Mouse (Mus musculus) limb, embryonic 10.5 days (tissue): Measurements from ENCODE around the gene Btf3. TPM values are rescaled to one million over a fixed set of nuclear protein-coding genes. Genes with fewer than 3 reads are reported as not detected.

Experiments
- DNase-seq: peaks from one replicate; pipeline ENCODE4 v3.0.0-alpha.2; 2017; ENCODE audit warnings: low spot score
- H3K27ac ChIP-seq: fragments of 300-500 bp; sonication (generic); 2 replicates; pipeline ENCODE4 v1.5.1; 2016; ENCODE audit warnings: mild to moderate bottlenecking
- H3K27me3 ChIP-seq: fragments of 300-500 bp; sonication (generic); 2 replicates; pipeline ENCODE4 v1.6.1; 2016; ENCODE audit warnings: low read depth, mild to moderate bottlenecking; ENCODE audit not compliant: poor library complexity, severe bottlenecking
- H3K36me3 ChIP-seq: fragments of 300-500 bp; sonication (generic); 2 replicates; pipeline ENCODE4 v1.6.1; 2016; ENCODE audit warnings: mild to moderate bottlenecking, moderate library complexity
- H3K4me1 ChIP-seq: fragments of 300-500 bp; sonication (generic); 2 replicates; pipeline ENCODE4 v1.6.1; 2016
- H3K4me3 ChIP-seq: fragments of 300-500 bp; sonication (generic); 2 replicates; pipeline ENCODE4 v1.5.1; 2016; ENCODE audit warnings: mild to moderate bottlenecking, moderate library complexity
- H3K9me3 ChIP-seq: fragments of 300-500 bp; sonication (generic); replicated peaks from 2 replicates; pipeline ENCODE4 v1.6.1; 2016; ENCODE audit warnings: mild to moderate bottlenecking
- WGBS: fragments of 180-500 bp; shearing (Covaris S2); methylation state at CpG from one replicate; pipeline ENCODE4 v1.1.7; 2016; 5-methylcytosine and 5-hydroxymethylcytosine counted together
- polyA plus RNA-seq: library from polyadenylated mRNA; unstranded; fragments of >200 nt; fragmentation: Nextera tagmentation; extraction: Ambion mirVana; gene quantifications from 2 replicates; pipeline ENCODE4 v1.2.1, GENCODE M21; 2016

Gene Btf3
- polyA plus RNA-seq = 695 and 810 TPM in 2 replicates

GRCm38 (mm10) chr13:98316480-98317245 lies at the start of gene Btf3:
Btf3 (minus strand) TSS chr13:98317006.
- Histone ChIP-seq H3K27me3 (no peaks in the 10 kb centered on the region), H3K27ac (peak within 1 kb of the TSS; percentile 98), H3K4me3 (peak within 1 kb of the TSS; percentile 100), H3K4me1 (peaks cover 18% of the 10 kb centered on the region), H3K36me3 (peaks cover 36% of the 10 kb centered on the region), H3K9me3 (no peaks in the 10 kb centered on the region)
- DNase-seq = peak; percentile 98
- under 1% methylated on average over 90 of the region's 90 CpGs for WGBS

GRCm38 (mm10) chr13:98365766-98366421 lies 49.1 kb upstream of the Btf3 start:
- H3K27me3 ChIP-seq = peaks cover 100% of the 10 kb centered on the region
- H3K36me3 ChIP-seq = no peaks in the 10 kb centered on the region
- no peaks in the 10 kb centered on the region for H3K9me3 ChIP-seq
- peak overlapping the region; percentile 20 for H3K27ac ChIP-seq
- peak; percentile 76 for DNase-seq
- peak overlapping the region; percentile 43 for H3K4me3 ChIP-seq
- H3K4me1 ChIP-seq = peaks cover 17% of the 10 kb centered on the region
- WGBS = under 1% methylated on average over 52 of the region's 52 CpGs

- Histone ChIP-seq H3K9me3 (no peaks in the 10 kb centered on the region), H3K4me1 (peaks cover 17% of the 10 kb centered on the region), H3K4me3 (no peak overlapping the region), H3K36me3 (no peaks in the 10 kb centered on the region), H3K27ac (no peak overlapping the region), H3K27me3 (peaks cover 100% of the 10 kb centered on the region)
- no peak for DNase-seq
- 2% methylated on average over 8 of the region's 8 CpGs for WGBS
Observed at GRCm38 (mm10) chr13:98365081-98365480, 48.3 kb upstream of the Btf3 start.

GRCm38 (mm10) chr13:98363046-98363445 lies 46.2 kb upstream of the Btf3 start:
- Histone ChIP-seq H3K27me3 (peaks cover 100% of the 10 kb centered on the region), H3K9me3 (no peaks in the 10 kb centered on the region), H3K27ac (no peak overlapping the region), H3K4me1 (peaks cover 20% of the 10 kb centered on the region), H3K4me3 (no peak overlapping the region), H3K36me3 (no peaks in the 10 kb centered on the region)
- DNase-seq = no peak
- WGBS = 3% methylated on average over 4 of the region's 4 CpGs

GRCm38 (mm10) chr13:98361161-98361560 lies 44.4 kb upstream of the Btf3 start:
- 8% methylated on average over 5 of the region's 5 CpGs for whole genome bisulfite sequencing
- H3K36me3 ChIP-seq = no peaks in the 10 kb centered on the region
- DNase-seq = no peak
- peaks cover 99% of the 10 kb centered on the region for H3K27me3 ChIP-seq
- H3K4me1 ChIP-seq = peaks cover 12% of the 10 kb centered on the region
- no peak overlapping the region for H3K4me3 ChIP-seq
- H3K9me3 ChIP-seq = no peaks in the 10 kb centered on the region
- no peak overlapping the region for H3K27ac ChIP-seq

GRCm38 (mm10) chr13:98360391-98360790 lies 43.6 kb upstream of the Btf3 start:
- Histone ChIP-seq H3K27ac (no peak overlapping the region), H3K4me1 (peaks cover 10% of the 10 kb centered on the region), H3K36me3 (no peaks in the 10 kb centered on the region), H3K9me3 (no peaks in the 10 kb centered on the region), H3K4me3 (no peak overlapping the region), H3K27me3 (peaks cover 99% of the 10 kb centered on the region)
- no peak for DNase-seq
- WGBS = under 1% methylated on average over 6 of the region's 6 CpGs

- 3% methylated on average over 6 of the region's 8 CpGs for WGBS
- peaks cover 99% of the 10 kb centered on the region for H3K27me3 ChIP-seq
- H3K9me3 ChIP-seq = no peaks in the 10 kb centered on the region
- DNase-seq = no peak
- no peak overlapping the region for H3K4me3 ChIP-seq
- peaks cover 20% of the 10 kb centered on the region for H3K4me1 ChIP-seq
- no peaks in the 10 kb centered on the region for H3K36me3 ChIP-seq
- H3K27ac ChIP-seq = no peak overlapping the region
Observed at GRCm38 (mm10) chr13:98359337-98359736, 42.5 kb upstream of the Btf3 start.

- no peak overlapping the region for H3K27ac ChIP-seq
Observed at GRCm38 (mm10) chr13:98358424-98359181, 41.8 kb upstream of the Btf3 start.

GRCm38 (mm10) chr13:98357433-98358423 lies 40.9 kb upstream of the Btf3 start:
- Histone ChIP-seq H3K9me3 (no peaks in the 10 kb centered on the region), H3K4me1 (peaks cover 30% of the 10 kb centered on the region), H3K4me3 (no peak overlapping the region), H3K36me3 (no peaks in the 10 kb centered on the region), H3K27ac (no peak overlapping the region), H3K27me3 (peaks cover 99% of the 10 kb centered on the region)
- no peak for DNase-seq
- WGBS = under 1% methylated on average over 18 of the region's 18 CpGs

More at GRCm38 (mm10) chr13:98358424-98359181, 41.8 kb upstream of the Btf3 start:
- H3K4me3 ChIP-seq = no peak overlapping the region
- peaks cover 28% of the 10 kb centered on the region for H3K4me1 ChIP-seq
- no peaks in the 10 kb centered on the region for H3K9me3 ChIP-seq
- peaks cover 99% of the 10 kb centered on the region for H3K27me3 ChIP-seq
- H3K36me3 ChIP-seq = no peaks in the 10 kb centered on the region
- peak; percentile 69 for DNase-seq
- WGBS = 1% methylated on average over 23 of the region's 23 CpGs

- Histone ChIP-seq H3K27me3 (peaks cover 99% of the 10 kb centered on the region), H3K9me3 (no peaks in the 10 kb centered on the region), H3K4me3 (no peak overlapping the region), H3K27ac (no peak overlapping the region), H3K36me3 (no peaks in the 10 kb centered on the region), H3K4me1 (peaks cover 30% of the 10 kb centered on the region)
- 8% methylated on average over 6 of the region's 6 CpGs for WGBS
- no peak for DNase-seq
Observed at GRCm38 (mm10) chr13:98356973-98357425, 40.2 kb upstream of the Btf3 start.

GRCm38 (mm10) chr13:98356176-98356972 lies 39.6 kb upstream of the Btf3 start:
- Histone ChIP-seq H3K4me1 (peaks cover 30% of the 10 kb centered on the region), H3K27ac (no peak overlapping the region), H3K27me3 (peaks cover 99% of the 10 kb centered on the region), H3K4me3 (peak overlapping the region; percentile 54), H3K9me3 (no peaks in the 10 kb centered on the region), H3K36me3 (no peaks in the 10 kb centered on the region)
- no peak for DNase-seq
- WGBS = 4% methylated on average over 9 of the region's 9 CpGs
